Mouse (Mus musculus) gonadal fat pad, adult 2 months (tissue): ENCODE results near the gene Gabarap. TPM values are rescaled to one million over a fixed set of nuclear protein-coding genes. Genes with fewer than 3 reads are reported as not detected.
"Not testable (repeated sequence)": the region's sequence is repeated elsewhere in the genome, so short reads cannot be mapped to it uniquely, and the experiment has no call there.

Experiments used
- DNase-seq: peaks from one replicate; pipeline ENCODE4 v3.0.0-alpha.2; 2012; ENCODE audit warnings: low read depth
- polyA plus RNA-seq: library from polyadenylated mRNA; depleted of rRNA; stranded (reverse); fragments of >200 nt; gene quantifications from 2 replicates; pipeline ENCODE4 v1.2.3, GENCODE M21; 2012

Gene Gabarap
- polyA plus RNA-seq, 1 experiment = 568 TPM

DNA sequence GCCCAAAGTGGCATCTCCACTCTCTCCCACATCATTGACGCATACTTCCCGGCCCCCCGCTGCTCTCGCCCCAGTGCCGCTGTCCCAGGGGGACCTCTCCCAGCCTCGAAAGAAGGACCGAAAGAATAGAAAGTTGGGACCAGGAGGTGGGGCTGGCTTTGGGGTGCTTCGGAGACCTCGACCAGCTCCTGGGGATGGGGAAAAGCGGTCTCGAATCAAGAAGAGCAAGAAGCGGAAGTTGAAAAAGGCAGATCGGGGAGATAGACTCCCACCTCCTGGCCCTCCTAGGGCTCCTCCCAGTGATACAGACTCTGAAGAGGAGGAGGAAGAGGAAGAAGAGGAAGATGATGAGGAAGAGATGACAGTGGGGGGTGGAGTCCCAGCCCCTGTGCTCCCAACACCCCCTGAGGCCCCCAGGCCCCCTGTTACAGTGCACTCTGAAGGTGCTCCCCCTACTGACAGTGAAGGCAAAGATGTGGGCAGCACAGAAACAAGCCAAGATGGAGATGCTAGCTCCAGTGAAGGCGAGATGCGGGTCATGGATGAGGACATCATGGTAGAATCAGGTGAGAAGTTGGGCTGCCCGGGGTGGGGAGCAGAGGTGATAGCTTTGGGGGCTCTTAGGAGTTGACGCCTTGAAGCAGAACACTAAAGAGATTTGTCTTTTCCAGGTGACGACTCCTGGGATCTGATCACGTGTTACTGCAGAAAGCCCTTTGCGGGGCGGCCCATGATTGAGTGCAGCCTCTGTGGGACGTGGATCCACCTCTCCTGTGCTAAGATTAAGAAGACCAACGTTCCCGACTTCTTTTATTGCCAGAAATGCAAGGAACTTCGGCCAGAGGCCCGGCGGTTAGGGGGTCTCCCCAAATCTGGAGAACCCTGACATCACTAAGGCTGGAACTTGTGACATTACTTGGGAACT lies 7.9 kb downstream of the Gabarap start:
- DNase-seq = no peak

DNA sequence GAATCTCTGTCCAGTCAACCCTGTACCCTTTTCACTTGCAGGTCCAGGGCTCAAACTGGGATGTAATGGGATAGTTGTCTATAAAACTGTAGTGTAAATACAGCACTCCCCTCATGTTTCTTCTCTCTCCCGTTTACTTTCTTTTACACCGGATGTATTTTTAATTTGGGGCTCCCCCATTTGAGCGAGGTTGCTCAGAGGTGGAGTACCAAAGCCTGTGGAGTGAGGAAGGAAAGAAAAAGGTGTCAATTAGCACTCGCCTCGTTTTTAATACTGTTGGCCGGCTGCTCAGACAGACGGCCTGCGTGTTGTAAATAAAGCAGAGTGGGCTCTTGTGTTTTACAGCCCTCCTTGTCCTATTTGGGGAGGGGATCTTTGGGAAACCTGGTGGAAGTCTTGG lies 8.7 kb downstream of the Gabarap start:
- DNase-seq = no peak

DNA sequence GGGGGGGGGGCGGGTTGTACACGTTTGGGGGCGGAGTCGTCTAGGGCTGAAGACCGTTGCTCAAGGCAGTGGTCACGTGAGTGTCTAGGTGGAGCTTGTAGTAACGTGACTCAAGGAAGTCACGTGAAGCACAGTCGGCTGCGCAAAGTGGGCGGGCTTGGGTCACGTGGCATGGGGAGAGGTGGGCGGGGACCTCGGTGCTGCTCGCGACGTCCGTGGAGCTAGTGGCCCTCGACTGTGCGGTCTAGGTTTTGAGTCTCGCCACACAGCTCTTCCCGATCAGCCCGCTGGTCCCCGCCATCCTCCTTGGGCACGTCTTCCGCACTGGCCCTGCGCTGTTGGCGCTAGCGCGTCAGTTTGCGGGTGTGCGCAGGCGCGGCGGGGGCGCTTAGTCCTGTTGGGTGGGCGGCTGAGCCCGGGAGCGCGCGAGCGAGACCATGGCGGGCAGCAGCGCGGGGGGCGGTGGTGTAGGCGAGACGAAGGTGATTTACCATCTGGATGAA lies 9.5 kb downstream of the Gabarap start, which contains the start of gene Dvl2:
Gene Dvl2, plus strand, starts transcription at position 200 of the 503 bp plus-strand sequence.
- no peak for DNase-seq

DNA sequence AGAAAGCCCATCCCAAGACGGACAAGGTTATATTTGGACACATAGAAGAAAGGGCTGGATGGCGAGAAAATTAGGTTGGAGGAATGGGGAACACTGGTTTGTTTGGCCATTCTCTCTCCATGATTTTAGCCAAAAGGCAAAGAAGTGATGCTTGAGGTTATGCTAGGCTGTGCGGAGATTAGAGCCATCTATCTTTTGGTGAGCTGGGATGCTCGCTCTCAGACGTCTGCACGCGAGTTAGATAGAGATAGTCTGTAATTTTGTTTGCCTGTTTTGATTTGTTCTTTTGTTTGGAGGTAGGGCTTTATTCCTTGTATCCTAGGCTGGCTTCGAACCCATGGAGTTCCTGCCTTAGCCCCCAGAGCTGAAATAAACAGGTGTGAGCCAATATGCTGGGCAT lies 10.2 kb downstream of the Gabarap start:
- no peak for DNase-seq

DNA sequence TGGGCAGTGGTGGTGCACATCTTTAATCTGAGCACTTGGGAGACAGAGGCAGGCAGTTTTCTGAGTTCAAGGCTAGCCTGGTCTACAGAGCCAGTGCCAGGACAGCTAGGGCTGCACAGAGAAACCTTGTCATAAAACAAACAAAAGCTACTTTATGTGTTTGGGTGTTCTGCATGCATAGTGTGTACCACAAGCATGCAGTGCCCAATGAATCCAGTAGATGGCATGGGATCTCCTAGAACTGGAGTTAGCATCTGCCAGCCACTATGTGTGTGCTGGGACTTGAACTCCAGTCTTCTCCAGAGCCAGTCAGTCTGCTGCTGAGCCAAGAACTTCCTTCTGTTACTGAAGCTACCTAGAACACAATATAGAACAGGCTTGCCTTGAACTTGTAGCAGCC lies 10.9 kb downstream of the Gabarap start:
- no peak for DNase-seq

DNA sequence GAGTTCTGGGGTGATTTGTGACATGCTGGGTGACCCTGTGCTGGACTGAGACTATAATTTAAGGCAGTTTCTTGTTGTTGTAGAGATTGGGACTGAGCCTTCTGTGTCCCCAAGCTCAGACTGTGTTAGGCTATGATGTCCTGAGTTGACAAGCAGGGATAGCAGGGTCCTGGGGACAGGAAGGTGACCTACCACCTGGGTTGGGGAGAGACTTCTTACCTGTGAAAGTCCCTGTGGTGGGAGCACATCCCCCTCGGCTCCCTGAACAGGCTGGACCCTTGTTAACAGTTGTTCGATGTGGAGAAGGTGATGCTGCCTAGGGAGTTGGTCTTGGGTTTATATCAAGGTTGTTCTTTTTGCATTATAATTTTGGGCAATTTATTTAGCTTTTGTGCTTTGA lies 11.5 kb downstream of the Gabarap start:
- DNase-seq = no peak

DNA sequence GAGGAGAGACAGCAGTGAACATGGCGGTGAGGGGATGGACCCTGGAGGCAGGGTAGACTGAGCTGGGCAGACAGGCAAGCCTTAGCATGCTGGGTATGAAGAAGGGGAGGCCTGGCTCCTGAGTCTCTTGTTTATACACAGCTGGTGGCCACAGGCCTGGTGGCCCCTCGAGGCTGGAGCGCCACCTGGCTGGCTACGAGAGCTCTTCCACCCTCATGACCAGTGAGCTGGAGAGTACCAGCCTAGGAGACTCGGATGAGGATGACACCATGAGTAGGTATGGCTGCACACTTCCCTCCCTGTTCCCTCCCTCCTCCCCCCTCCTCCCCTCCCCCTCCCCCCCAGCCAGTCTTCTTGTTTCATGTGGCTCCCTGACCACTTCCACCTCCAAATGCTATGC lies 14.6 kb downstream of the Gabarap start:
- no peak for DNase-seq

DNA sequence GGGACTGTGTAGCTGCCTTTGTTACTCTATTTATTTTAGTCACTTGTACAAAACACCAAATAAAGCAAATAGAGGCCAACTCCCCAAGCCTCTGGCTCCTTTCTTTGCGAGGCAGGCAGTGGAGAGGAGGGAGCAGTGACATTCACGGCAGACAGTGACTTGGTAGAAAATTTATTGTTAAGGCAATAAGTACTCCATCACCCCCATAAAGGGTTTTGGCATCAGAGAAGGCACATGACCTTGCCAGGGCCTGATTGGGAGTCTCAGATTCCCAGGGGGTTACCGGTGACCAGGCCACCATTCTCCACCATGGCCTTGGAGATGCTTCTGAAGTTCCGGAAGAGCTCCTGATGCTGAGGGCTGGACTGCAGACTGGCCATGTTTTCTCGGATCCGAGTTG lies 19.1 kb downstream of the Gabarap start:
- no peak for DNase-seq

DNA sequence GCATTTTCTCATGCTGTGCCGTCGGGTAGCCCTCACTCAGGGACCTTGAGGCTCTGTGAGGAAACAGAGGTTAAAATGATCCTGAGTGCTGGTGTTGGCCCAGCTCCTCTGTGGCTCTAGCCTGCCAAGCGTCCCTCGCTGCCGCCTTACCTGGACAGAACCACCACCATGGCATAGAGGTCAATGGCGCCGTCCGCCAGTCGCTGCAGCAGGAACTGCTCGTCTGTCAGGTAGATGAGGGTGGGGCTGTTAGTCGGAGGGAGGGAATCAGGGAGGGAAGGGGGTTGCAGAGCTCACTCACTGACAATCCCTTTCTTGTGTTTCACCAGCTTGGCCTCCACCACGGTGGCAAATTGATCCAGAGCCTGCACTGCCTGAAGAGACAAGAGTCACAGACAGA lies 19.6 kb downstream of the Gabarap start:
- no peak for DNase-seq

DNA sequence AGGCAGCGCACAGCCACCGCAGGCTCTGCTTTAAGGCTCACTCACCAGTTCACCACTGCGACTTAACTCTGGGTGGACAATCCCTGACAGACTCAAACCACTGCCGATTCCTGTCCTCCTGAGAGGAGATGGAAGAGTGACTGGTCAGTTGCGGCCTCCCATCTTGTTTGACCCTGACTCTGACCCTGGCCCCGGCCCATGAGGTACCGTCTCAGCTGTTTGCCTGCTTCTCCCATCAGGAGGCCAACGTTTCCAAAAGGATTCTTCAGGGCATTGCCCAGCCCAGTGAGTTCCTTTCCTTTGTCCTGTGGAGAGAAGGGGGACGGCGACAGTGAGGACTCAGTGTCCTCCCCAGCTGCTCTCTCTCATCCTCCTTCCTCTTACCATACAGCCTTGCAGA lies 20.0 kb downstream of the Gabarap start:
- no peak for DNase-seq

DNA sequence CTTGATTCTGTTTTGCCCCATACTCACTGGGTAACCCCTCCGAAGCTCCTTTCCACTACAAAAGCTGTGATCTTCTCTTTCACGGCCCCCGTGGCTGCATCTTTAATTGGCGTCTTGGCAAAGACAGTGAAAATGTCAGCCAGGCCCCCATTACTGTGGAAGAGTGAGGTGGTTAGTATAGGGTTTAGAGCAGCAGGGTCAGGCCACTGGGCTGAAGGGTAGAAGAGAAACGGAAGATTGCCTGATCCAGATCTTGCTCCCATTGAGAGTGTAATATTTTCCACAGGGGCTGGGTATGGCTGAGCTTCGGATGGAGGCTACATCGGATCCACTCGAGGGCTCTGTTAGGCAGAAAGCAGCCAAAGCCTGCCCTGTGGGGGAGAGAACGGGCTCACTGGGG lies 22.0 kb downstream of the Gabarap start:
- DNase-seq = no peak

DNA sequence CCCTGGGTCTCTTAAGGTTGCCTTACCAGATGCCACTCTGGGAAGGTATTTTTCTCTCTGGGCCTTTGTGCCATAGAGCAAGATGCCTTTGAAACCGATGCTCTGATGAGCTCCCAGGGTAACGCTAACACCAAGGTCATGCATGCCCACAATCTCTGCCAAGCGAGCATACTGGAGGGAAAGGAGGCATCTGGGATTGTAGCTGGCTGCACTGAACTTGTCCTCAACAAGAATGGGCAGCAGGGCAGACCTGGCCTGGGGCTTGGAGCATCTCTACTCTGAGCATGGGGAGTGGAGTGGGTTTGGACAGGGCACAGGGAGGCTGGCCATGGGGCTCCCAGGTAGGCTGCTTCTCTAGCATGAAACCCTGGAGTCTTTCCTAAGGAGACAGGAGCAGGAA lies 22.5 kb downstream of the Gabarap start:
- no peak for DNase-seq

DNA sequence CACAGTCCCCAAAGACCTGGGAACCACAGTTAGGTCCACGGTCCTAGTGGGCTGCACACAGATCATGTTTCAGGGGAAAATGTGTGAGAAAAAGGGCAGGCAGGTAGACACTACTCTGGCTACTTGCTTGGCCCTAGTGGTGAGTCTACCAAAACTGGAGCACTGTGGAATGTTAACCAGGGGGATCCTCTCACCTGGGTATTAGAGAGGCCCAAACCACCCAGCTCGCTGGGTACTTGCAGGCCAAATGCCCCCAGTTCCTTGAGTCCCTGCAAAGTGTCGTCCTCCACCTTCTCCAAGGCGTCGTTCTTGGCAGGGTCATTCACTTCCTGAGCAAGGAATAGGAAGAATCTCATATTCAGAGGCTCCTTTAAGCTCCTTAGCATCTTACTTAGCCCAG lies 23.1 kb downstream of the Gabarap start:
- no peak for DNase-seq

DNA sequence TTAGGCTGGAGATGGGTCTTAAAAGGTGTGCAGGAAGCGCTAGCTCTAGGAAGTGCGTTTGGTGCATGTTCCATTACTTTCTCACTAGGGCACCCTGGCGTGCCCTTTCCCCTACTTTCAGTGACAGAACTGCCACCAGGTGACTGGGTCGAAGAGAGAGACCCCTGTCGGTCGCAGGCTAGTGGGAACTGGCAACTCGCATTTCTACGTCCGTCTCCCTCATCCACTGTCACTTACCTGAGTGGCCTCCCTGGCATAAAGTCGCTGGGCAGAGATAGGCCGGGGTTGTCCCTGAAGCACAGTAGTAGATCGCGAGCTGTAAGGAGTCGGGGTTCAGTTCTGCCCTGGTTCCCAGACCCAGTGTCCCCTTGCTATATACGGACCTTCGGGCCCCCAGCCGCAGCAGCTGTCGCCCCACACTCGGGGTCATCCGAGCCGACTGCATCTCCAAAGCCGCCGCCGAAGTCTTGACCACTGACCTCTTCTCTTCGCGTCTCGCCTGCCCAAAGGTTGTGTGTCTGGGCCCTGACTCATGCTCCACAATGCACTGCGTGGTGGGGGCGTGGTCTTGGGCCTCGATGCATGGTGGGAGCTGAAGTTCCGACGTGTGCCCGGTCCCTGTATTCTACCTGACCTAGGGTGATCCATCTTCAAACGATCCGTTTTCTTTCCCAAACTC lies 24.1 kb downstream of the Gabarap start, which contains the start of gene Acadvl:
Gene Acadvl, minus strand, starts transcription at position 532 of the 679 bp plus-strand sequence.
- no peak for DNase-seq

DNA sequence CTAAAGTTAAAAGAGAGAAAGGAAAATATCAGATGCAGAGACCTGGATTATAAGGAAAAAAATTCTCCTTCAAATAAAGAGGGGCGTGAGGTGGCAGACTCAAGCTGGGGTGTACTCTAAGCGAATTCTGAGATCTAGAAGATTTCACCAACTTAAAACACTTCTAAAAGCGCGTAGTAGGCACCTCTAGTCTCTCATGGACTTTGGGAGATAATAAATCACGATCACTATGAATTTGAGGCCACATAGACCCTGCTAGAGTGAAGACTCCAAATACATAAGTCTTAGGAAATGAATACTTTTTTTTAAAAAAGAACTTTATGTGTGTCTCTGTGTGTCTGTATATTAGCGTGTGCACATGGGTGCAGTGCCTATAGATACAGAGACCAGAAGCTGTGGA lies 24.7 kb downstream of the Gabarap start:
- no peak for DNase-seq

DNA sequence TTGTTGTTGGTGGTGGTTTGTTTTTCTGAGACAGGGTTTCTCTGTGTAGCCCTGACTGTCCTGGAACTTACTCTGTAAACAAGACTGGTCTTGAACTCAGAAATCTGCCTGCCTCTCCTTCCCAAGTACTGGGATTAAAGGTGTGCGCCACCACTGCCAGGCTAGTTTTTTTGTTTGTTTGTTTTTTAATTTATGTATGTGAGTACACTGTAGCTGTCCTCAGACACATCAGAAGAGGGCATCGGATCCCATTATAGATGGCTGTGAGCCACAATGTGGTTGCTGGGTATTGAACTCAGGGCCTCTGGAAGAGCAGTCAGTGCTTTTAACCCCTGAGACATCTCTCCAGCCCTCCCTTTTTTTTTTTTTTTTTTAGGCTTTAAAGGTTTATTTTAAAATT lies 25.2 kb downstream of the Gabarap start:
- not testable (repeated sequence) for DNase-seq

DNA sequence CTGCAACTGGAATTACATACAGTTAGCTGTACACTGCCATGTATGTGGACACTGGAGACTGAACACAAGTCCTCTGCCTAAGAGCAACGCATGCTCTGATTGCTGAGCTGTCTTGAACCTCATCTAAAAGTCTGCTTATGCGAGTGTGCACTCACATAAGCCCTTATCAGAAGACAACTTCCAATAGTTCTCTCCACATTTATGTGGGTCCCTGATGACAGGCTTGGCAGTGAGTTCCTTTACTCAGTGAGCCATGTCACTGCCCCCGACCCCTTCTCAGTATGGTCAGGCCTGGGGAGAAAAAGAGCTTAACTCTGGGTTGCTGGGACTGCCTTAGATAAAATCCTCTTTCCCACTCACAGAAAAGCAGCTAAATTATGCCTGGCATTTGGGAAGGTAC lies 25.7 kb downstream of the Gabarap start, which contains the start of gene Dlg4:
Gene Dlg4, plus strand, starts transcription at position 274 of the 400 bp plus-strand sequence.
- no peak for DNase-seq

DNA sequence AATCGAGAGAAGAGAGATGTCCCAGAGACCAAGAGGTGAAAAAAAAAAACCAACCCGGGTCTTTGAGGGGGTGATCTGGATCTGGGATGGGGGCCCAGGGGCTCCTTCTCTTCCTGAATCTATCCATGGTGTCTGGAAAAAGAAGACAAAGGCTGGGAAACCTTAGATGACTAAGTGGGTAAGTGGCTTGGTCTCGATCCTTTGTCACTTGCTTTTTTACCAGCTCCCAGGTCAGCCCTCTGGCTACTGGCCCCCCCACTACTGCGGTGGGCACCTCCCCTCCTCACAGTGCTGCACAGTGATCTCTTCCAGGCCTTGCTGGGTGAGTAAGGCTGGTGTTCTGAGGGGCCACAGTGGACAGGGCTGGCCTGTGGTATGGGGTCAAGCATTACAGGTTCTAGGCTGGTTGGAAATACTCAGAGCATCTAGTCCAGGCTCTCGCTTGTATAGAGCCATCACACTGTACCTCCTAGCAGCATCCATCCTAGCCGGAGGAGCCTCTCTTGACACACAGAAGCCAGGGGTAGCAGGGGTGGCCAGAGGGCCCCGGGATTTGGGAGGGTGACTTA lies 26.3 kb downstream of the Gabarap start:
- DNase-seq = no peak

DNA sequence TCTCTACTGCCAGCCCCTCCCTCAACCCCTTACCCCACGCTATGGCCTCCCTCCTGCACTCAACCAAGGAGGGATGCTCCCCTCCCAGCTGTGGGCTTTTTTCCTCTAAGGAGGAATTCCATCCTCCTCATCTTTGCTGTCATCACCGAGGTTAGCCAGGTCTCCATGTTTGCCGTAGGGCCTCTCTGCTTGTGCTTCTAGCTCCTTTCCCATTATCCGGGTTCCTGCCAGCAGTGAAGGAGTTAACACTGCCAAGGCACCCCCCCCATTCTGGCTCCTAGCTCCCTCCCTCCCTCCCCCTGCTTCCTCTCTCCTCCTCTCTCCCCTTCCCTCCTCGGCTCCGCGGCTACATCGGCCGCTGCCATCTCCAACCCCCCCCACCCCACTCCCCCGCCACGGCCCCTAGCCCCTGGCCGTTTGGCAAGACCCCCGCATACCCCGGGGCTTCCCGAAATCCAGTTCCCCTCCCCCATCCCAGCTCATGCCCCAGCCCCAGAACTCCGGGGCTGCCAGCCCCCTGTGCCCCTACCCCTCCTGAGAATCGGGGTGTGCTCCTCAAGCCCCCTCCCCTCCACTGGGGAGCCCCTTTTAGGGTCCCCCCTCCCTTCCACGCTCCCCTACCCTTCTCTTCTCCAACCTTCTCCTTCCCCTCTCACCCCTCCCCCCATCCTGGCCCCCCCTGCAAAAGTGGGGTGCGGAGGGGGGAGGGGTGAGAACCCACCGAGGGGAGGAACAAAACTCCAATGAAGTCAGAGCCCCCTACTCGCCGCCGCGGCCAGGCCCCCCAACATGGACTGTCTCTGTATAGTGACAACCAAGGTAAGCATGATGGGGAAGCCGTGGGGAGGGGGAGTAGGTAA lies 27.4 kb downstream of the Gabarap start:
- no peak for DNase-seq

DNA sequence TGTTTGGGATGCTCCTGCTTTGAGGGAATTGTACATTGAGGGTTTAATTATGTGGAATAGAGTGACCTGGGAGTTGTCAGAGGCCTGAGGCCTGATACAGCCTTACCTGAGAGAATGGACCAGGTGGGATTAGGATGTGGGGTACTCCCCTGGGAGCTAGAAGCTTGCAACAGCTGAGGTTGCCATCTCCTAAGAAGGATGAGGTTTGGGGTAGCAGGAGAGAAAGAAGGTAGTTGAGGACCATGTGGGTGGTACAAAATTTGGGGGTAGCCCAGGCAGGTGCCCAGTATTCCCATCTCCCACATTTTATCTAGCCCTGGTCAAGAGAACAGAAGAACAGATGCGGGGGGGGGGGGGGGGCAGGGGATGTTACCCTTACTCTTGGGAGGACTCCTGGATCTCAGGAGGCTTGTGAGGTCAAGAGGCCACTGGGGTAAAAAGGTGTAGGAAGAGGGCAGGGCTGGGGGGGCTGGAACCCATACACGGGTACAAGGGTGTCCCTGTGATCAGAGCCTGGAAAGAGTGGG lies 28.6 kb downstream of the Gabarap start:
- DNase-seq = no peak

DNA sequence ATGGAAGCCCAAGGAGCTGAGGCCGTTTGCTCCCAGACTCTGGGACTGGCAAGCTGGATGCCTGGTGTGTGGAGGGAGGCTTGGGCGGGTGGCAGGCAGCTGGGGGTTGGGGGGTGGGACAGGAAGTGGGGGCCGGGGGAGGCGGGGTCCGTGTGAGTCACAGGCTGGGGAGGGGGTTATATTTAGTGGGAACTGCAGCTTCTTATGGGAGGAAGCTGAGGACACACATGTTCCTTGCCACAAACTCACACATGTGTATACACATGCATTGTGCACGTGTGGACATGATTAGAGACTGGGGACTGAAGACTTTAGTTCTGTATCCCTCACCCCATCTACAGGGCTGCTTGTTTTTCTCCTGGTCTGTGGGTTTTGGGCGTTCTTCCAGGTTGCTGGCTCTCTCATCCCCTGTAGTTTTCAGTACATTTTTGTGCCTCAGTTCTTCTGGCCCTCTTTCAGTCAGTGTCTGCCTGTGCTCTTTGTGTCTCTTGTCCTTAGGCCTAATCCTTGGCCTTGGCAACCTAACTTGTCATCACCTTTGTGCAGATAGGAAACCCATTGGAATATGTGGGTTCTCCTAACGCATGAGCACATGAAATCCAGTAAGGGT lies 29.2 kb downstream of the Gabarap start:
- no peak for DNase-seq
